Mouse (Mus musculus) R1 (cell line): ENCODE data around the gene D17H6S53E.
A peak's percentile ranks its signal among the peaks of the same experiment; 100 is the strongest.

Experiments
- DNase-seq: peaks from one replicate; pipeline ENCODE4 v3.0.0-alpha.2; 2018; ENCODE audit warnings: low read depth, low spot score

D17H6S53E gene

DNA sequence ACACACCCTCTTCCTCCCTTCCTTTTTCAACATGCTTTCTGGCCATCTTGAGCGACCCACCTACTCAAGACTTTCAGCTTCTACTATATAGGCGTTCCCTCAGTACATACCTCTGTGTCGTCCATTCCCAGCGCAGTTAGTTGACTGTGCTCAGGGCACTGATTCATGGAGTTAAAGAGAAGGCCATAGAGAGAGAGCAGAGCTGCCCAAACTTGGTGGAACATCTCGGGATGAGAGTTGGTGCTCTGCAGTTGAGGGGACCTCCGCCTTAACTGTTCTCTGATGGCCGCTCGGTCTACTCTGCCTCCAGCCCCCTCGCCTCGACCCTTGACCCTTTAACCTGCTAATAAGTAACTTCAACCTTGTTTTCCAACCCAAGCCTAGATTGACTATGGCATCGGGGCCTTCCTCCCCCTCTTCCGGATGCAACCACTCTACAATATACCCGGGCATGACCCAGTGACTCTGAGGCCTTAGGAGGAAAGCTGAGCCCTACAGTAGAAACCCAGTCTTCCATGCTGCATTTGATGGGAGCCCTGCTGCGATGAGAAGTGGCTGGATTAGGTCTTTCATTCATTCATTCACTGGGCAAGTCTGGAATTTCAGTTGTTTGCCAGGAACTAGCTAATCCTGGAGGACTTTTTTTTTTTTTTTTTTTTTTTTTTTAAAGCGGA is 5.5 kb downstream of the D17H6S53E start, which contains the start of gene Apom:
Apom (minus strand) TSS at position 551 of the 674 bp plus-strand sequence.
- peak; percentile 60 for DNase-seq

GRCm38 (mm10) chr17:35132174-35132560 is 6.0 kb downstream of the D17H6S53E start:
- DNase-seq, result no peak

GRCm38 (mm10) chr17:35133517-35133916 is 7.3 kb downstream of the D17H6S53E start:
- DNase-seq, result no peak

- peak; percentile 97 for DNase-seq
Observed at GRCm38 (mm10) chr17:35134801-35135590, 8.8 kb downstream of the D17H6S53E start, which contains the start of gene Bag6. Gene Bag6, plus strand, starts transcription at chr17:35135178.

GRCm38 (mm10) chr17:35135591-35136320 is 9.6 kb downstream of the D17H6S53E start:
- DNase-seq, result peak; percentile 83

- no peak for DNase-seq
Observed at GRCm38 (mm10) chr17:35139269-35139668, 13.1 kb downstream of the D17H6S53E start.

DNA sequence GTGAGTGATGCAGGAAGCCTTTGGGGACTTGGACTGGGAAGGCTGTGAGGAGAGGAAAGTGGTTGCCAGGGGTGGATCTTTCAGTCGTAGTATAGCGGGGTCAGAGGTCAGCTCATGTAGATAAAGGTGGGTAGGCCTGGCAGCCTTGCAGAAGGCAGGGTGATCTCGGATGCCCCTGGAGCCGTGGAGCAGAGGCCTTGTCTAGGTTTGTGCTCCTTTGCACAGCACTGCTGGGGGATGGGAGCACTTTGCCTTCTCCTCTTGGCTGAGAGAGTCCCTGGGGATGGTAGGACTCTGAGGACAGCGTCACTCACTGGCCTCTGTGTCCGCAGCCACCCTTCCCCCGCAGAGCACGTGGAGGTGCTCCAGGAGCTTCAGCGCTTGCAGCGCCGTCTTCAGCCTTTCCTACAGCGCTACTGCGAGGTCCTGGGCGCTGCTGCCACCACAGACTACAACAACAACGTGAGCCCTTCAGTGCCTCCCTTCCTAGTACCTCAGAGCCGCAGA is 14.4 kb downstream of the D17H6S53E start:
- DNase-seq, result no peak

- DNase-seq, result peak; percentile 66
Observed at GRCm38 (mm10) chr17:35141971-35142370, 15.8 kb downstream of the D17H6S53E start.

- no peak for DNase-seq
Observed at GRCm38 (mm10) chr17:35146139-35146538, 20.0 kb downstream of the D17H6S53E start.

DNA sequence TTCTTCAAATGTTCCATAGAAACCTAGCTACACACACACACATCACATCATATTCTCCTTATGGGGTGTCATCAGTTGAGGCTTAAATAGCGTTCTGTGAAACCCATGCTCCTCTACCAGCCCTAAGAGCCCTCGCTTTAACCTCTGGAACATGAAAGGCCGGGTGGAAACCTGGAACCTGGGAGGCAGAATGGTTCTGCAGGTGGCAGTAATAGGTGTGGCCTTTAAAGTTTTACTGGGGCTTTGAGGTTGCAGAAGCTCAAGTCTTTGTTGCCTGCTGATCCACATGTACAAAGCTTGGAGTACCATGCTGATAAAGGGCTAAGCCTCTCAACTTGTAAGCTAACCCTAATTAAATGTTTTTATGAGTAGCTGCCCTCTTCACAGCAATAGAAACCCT is 21.2 kb downstream of the D17H6S53E start:
- no peak for DNase-seq

DNA sequence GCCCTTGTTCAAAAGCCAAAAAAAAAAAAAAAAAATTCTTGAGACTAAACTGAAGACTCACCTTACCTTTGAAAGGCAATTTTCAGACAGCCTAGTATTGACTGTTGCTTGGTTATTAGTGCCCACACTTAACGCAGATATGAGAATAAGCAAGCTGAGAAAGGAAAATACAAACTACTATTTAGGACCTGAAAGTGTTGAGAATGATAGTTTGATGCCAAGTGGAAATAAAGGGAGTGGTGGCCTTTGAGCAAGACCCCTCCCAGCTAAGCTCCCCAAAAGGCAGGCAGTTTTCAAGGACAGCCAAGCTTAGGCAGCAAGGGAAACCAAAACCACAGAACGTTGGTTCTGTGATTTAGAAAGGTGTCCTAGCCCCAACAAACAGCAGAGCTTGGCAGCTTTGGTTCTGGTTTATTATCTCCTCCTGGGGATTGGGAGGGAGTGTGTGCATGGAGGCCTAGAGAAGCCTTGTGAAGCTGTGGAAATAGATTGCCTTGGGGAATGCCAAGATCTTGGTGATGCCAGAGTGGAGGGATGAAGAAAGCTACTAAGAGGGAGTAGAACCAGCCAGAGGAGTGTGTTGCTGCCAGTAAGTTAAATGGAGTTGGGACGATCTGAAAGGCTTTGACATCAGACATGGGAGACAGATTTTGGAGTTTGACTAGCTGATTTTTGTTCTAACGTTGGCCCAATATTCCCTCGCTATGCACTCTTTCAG is 21.9 kb downstream of the D17H6S53E start:
- no peak for DNase-seq

DNA sequence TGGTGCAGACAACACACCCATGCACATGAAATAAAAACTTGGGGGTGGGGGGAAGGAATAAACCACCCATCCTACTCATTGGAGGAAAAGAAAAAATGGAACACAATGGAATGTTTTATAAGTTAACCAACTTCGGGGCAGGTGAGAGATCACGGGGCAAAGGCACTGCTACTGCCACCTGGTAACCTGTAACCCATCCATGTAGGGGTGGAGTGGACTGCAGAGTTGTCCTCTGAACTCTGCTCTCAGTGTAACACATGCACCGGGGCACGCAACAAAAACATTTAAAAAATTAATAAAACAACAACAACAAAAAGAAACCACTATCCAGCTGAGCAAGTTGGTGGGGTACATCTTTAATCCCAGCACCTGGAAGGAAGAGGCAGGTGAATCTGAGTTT is 25.9 kb downstream of the D17H6S53E start:
- no peak for DNase-seq

DNA sequence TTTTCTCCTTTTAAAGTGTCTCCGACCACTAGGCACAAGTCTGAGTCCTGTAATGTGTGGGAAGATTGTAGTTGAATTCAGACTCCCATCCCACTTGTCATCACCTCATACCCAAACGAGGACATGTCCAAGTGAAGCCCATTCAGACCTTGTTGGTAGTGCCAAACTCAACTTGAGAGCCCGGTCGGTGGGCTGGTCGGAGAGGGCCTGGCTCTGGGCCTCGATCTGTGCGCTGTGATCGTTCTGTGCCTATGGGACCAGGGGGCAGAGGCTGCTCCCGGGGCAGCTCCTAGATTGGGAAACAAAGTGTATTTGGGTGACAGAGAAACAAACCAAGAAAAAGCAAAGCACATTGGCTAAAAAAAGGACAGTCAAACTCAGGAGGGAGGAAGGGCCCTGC is 26.9 kb downstream of the D17H6S53E start:
- no peak for DNase-seq

DNA sequence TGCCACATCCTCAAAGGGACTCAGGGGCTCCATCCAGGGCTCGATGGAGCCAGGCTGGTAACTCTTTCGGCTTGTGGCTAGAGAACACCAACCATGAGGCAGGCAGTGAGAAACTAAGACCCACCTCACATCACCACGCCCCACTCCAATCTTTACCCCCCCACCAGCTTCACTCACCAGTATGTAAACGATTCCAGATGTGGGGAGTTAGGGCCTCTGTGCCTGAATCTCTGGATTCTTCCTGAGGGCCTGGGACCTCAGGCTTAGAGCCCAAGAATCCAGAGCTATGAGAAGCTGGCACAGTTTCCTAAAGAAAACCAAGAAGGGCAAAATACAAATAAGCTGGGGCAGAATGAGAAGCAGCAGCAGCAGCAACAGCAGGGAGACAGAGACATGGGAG is 27.8 kb downstream of the D17H6S53E start:
- no peak for DNase-seq

DNA sequence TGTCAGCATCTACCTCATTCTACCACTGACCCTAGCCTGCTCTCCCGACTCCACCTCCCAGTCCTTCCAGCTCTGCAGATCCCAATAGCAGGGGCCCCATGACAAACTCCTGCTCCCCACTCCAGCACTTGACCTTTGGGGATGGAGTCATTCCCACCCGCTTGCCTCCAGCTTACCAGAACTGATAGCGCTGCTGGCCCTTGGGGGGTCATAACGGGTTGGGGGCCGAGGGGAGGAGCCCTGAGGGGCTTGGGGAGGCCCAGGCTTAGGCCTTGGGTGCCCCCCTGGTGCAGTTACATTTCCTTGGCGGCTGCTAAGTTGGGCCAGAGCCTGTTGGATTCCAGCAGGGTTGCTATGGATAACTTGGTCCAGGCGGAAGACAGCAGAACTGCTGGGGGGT is 28.4 kb downstream of the D17H6S53E start:
- DNase-seq, result no peak

DNA sequence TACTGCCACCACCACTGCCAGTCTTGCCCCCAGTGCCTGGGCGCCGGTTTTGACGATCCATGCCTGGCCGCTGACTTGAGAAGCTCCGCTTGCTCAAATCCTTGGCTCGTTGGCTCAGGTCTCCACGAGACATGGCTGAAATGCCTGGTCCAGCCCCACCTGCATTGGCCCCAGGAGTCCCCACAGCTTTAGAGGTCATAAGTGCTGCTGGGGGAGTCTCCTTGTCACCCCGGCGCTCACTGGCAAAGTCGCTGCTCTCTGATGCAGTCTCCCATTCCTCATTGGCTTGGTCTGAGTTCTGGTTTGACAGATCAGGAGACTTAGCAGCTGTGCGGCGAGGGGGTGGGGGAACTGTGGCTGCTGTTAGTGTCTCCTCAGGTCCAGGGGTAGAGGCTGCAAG is 29.3 kb downstream of the D17H6S53E start:
- DNase-seq, result no peak

DNA sequence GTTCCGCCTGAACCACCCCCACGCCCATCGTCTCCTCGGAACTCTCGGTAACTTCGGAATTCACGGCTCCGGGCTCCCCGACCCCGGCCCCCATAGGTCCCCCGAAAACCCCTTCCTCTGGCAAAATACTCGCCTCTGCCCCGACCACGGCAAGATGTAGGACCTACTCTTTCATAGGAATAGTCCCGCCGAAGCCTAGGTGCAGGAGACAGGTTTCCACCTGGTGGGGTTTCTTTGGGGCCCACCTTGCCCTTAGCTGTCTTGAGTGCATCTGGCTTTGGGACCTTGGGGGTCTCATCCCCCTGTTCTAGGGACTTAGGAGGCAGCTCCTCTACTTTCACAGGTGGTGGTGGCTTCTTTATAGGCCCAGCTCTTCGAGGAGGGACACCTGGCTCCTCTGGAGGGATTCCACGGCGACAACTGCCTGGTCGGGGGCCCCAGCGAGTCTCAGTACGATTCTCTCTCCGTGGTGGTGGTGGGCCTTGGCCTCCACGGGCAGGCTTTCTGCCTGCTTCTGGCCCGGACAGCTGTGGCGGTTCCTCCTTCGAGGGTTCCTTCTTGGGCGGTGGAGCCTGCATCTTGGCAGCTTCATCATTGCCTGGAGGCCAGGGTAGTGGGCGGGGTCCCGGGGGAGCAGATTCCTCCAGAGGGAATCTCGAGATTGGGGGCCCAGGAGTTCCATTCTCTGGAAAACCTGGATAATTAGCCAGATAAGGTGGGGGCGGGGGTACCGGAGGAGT is 30.5 kb downstream of the D17H6S53E start:
- no peak for DNase-seq

DNA sequence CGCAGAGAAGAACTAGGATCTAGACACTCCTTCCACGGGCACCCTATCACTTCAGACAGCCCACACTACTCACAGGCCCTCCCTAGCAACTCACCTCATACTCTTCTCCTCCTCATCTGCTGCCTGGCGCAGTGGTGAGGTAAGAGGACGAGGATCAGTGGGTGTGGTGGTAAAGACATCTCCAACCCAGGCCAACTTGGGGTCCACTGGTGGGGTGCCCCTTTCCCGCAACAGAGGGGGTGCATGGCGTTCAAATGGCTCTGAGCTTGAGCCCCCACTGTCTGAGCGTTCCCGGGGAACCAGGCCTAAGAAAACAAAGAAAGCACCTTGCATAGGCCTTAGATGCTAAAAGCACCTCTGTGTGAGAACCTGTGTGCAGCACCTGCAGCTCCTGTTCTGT is 31.1 kb downstream of the D17H6S53E start:
- DNase-seq, result no peak

- DNase-seq, result no peak
Observed at GRCm38 (mm10) chr17:35157661-35158175, 31.5 kb downstream of the D17H6S53E start.

DNA sequence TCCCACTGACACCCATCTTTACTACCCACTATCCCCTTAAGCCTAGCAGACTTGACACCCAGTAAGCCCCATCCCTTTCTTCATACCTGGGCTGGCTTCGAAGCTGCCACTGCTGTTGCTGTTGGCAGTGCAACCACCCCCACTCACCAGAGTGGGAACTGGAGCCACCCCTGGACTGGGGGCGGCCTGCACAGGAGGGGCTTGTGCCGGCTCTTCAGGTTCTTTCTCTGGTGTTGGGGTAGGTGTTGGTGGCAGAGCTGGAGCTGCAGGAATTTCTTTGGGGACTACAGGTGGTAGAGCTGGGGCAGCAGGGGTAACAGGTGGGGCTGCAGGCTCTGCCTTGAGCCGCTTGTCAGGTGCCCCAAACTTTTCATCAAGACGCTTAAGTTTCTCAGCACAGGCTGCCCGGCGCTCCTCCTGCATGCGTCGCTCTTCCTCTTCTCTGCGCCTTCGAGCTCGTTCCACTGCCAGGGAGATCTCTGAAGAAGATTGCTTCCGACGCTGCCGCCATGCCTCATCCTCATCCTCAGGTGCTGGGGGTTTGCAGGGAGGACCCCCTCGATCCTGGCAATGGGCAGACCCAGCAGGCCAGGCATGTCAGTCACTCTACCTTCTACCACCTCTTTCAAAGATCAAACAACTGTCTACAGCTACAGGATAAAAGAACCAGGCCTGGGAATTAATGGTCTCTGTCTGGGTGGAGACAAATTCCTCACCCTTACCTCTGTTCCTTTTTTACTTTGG is 32.8 kb downstream of the D17H6S53E start:
- no peak for DNase-seq
